12 mouse cellular contexts compared by ENCODE assay signal in the genomic region with DNA sequence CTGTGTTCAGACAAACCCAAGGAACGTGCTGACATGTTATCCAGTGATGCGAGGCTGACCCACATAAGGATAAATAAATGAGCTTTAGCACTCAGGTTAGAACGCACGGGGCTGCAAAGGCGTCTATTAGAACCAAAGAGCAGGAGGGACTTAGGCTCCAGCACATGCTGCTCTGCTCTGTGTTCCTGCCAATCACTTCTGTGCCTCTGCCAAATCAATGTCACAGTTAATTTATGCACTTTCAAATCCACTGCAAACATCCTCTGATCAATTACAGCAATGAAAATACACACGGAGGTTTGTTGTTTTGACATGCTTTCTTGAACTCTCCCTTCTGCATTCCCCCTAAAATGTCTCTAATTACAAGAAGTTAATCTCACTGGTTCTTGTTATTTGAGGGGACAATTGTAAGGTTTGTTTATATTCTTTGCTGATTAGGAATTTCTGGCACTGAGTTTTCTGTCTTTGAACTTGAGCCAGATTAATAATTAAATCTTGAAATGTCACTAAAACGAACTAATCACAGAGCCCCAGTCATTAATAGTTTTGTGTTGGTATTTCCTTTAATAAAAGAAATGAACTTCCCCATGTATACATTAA. TPM values are rescaled to one million over a fixed set of nuclear protein-coding genes. Genes with fewer than 3 reads are reported as not detected.
DNase-seq lines count a peak whose midpoint lies in the region; ATAC-seq lines count a peak whose summit lies in the region.
"Had no signal": no experiment of that assay in that cellular context is flagged by ENCODE, and none has a peak within 500 bp of the region (broad histone marks: within the 10 kb centered on the region; RNA-seq: fewer than 3 reads in every experiment).

No protein-coding gene starts in this region.

- no peaks in the 10 kb centered on the region for H3K36me3 ChIP-seq in embryonic facial prominence, embryonic 11.5 days (replicated peaks; ENCODE audit: control insufficient read depth, insufficient read depth, low read depth, low read length)
- H3K36me3 ChIP-seq in embryonic facial prominence, embryonic 10.5 days (replicated peaks) = no peaks in the 10 kb centered on the region
- no peaks in the 10 kb centered on the region for H3K36me3 ChIP-seq in lung, embryonic 15.5 days
- H3K36me3 ChIP-seq in hindbrain, embryonic 16.5 days (ENCODE audit: control insufficient read depth, insufficient read depth, low read length) = no peaks in the 10 kb centered on the region
- no peaks in the 10 kb centered on the region for H3K36me3 ChIP-seq in midbrain, embryonic 16.5 days (ENCODE audit: control insufficient read depth, insufficient read depth, low read length)
- H3K36me3 ChIP-seq: liver, embryonic 13.5 days had no signal

- no peak; the same call in 1 of the 2 replicates for ATAC-seq in embryonic facial prominence, embryonic 11.5 days (replicated peaks; ENCODE audit: insufficient number of reproducible peaks, low FRiP score, low TSS enrichment, low read depth)
- no peak for ATAC-seq in lung, embryonic 15.5 days (ENCODE audit: borderline replicate concordance, extremely low read depth, low FRiP score, low TSS enrichment)
- ATAC-seq in hindbrain, embryonic 16.5 days = peak; percentile 50; the same call in 1 of the 2 replicates
- ATAC-seq in midbrain, embryonic 16.5 days = peak; percentile 71; the same call in 1 of the 2 replicates

- H3K4me1 ChIP-seq in embryonic facial prominence, embryonic 11.5 days (ENCODE audit: control insufficient read depth, insufficient read depth, low read length) = no peaks in the 10 kb centered on the region
- peaks cover 32% of the 10 kb centered on the region for H3K4me1 ChIP-seq in embryonic facial prominence, embryonic 10.5 days
- peaks cover 50% of the 10 kb centered on the region for H3K4me1 ChIP-seq in lung, embryonic 15.5 days
- peaks cover 3% of the 10 kb centered on the region for H3K4me1 ChIP-seq in hindbrain, embryonic 16.5 days (ENCODE audit: control insufficient read depth, insufficient read depth, low read depth, low read length)
- H3K4me1 ChIP-seq in midbrain, embryonic 16.5 days (ENCODE audit: control insufficient read depth, insufficient read depth, low read length) = peaks cover 10% of the 10 kb centered on the region; the same call in 1 of the 2 replicates

- WGBS in embryonic facial prominence, embryonic 11.5 days = 30% methylated on average over 7 of the region's 7 CpGs
- 37% methylated on average over 7 of the region's 7 CpGs for WGBS in embryonic facial prominence, embryonic 10.5 days
- WGBS in lung, embryonic 15.5 days = 30% methylated on average over 7 of the region's 7 CpGs
- 21% methylated on average over 7 of the region's 7 CpGs for WGBS in hindbrain, embryonic 16.5 days
- 8% methylated on average over 7 of the region's 7 CpGs for WGBS in midbrain, embryonic 16.5 days

- no peak overlapping the region for H3K27ac ChIP-seq in embryonic facial prominence, embryonic 11.5 days (replicated peaks; ENCODE audit: low read depth, low read length)
- no peak overlapping the region for H3K27ac ChIP-seq in embryonic facial prominence, embryonic 10.5 days (replicated peaks)
- peak overlapping the region; percentile 57 for H3K27ac ChIP-seq in lung, embryonic 15.5 days
- H3K27ac ChIP-seq in hindbrain, embryonic 16.5 days (ENCODE audit: low read depth, low read length) = no peak overlapping the region
- H3K27ac ChIP-seq in midbrain, embryonic 16.5 days (ENCODE audit: low read length) = no peak overlapping the region
- H3K27ac ChIP-seq: liver, embryonic 13.5 days had no signal

- no peak overlapping the region for H3K9ac ChIP-seq in embryonic facial prominence, embryonic 11.5 days (replicated peaks; ENCODE audit: low read length)
- H3K9ac ChIP-seq in lung, embryonic 15.5 days = no peak overlapping the region
- no peak overlapping the region for H3K9ac ChIP-seq in hindbrain, embryonic 16.5 days (ENCODE audit: low read depth, low read length)
- H3K9ac ChIP-seq in midbrain, embryonic 16.5 days (ENCODE audit: low read depth, low read length) = no peak overlapping the region
- H3K9ac ChIP-seq: liver, embryonic 13.5 days had no signal

- H3K9me3 ChIP-seq in embryonic facial prominence, embryonic 11.5 days (replicated peaks; ENCODE audit: control insufficient read depth, low read length) = no peaks in the 10 kb centered on the region
- H3K9me3 ChIP-seq in embryonic facial prominence, embryonic 10.5 days = no peaks in the 10 kb centered on the region
- no peaks in the 10 kb centered on the region for H3K9me3 ChIP-seq in lung, embryonic 15.5 days
- no peaks in the 10 kb centered on the region for H3K9me3 ChIP-seq in hindbrain, embryonic 16.5 days (ENCODE audit: control insufficient read depth, low read length)
- H3K9me3 ChIP-seq in midbrain, embryonic 16.5 days (replicated peaks; ENCODE audit: control insufficient read depth, low read length, poor library complexity, severe bottlenecking) = no peaks in the 10 kb centered on the region
- H3K9me3 ChIP-seq: liver, embryonic 13.5 days had no signal

- DNase-seq in embryonic facial prominence, embryonic 11.5 days (ENCODE audit: low spot score) = peak; percentile 18
- DNase-seq in embryonic facial prominence, embryonic 10.5 days (ENCODE audit: low spot score) = no peak
- no peak for DNase-seq in lung, postnatal 25 days (ENCODE audit: low spot score)
- no peak for DNase-seq in thymus, postnatal 0 days (ENCODE audit: low spot score)
- DNase-seq in urinary bladder, postnatal 14 days (ENCODE audit: low spot score) = no peak
- DNase-seq: adrenal gland, adult 8-10 months; cerebellum, adult 18-20 months; gastrocnemius, postnatal 14 days; liver, embryonic 13.5 days had no signal

- no peak overlapping the region for H3K4me3 ChIP-seq in embryonic facial prominence, embryonic 11.5 days (ENCODE audit: low read depth, low read length)
- H3K4me3 ChIP-seq in embryonic facial prominence, embryonic 10.5 days = no peak overlapping the region
- H3K4me3 ChIP-seq in lung, embryonic 15.5 days = no peak overlapping the region
- H3K4me3 ChIP-seq in hindbrain, embryonic 16.5 days (ENCODE audit: low read length) = no peak overlapping the region
- no peak overlapping the region for H3K4me3 ChIP-seq in midbrain, embryonic 16.5 days (ENCODE audit: low read depth, low read length)
- H3K4me3 ChIP-seq: liver, embryonic 13.5 days had no signal

- H3K27me3 ChIP-seq in embryonic facial prominence, embryonic 11.5 days (ENCODE audit: control insufficient read depth, insufficient read depth, low read length) = no peaks in the 10 kb centered on the region
- H3K27me3 ChIP-seq in embryonic facial prominence, embryonic 10.5 days (replicated peaks; ENCODE audit: low read depth, poor library complexity, severe bottlenecking) = no peaks in the 10 kb centered on the region
- no peaks in the 10 kb centered on the region for H3K27me3 ChIP-seq in lung, embryonic 15.5 days
- no peaks in the 10 kb centered on the region for H3K27me3 ChIP-seq in hindbrain, embryonic 16.5 days (replicated peaks; ENCODE audit: control insufficient read depth, insufficient read depth, low read length)
- no peaks in the 10 kb centered on the region for H3K27me3 ChIP-seq in midbrain, embryonic 16.5 days (ENCODE audit: control insufficient read depth, insufficient read depth, low read depth, low read length)
- H3K27me3 ChIP-seq: liver, embryonic 13.5 days had no signal

- H3K4me2 ChIP-seq in embryonic facial prominence, embryonic 11.5 days (ENCODE audit: low read depth, low read length) = no peak overlapping the region
- no peak overlapping the region for H3K4me2 ChIP-seq in lung, embryonic 15.5 days
- no peak overlapping the region for H3K4me2 ChIP-seq in hindbrain, embryonic 16.5 days (ENCODE audit: low read length)
- H3K4me2 ChIP-seq in midbrain, embryonic 16.5 days (ENCODE audit: low read length) = no peak overlapping the region
- H3K4me2 ChIP-seq: liver, embryonic 13.5 days had no signal

RNA-seq across cellular contexts. Expression of a gene that starts 16.1 kb away (rescaled TPM):
- polyA plus RNA-seq in embryonic facial prominence, embryonic 11.5 days (2014; fragmentation: Nextera tagmentation; extraction: Ambion mirVana) = 66.3 and 71.4 TPM in 2 replicates
- 51.6 and 55.2 TPM in 2 replicates for polyA plus RNA-seq in embryonic facial prominence, embryonic 10.5 days (2016; fragmentation: Nextera tagmentation; extraction: Ambion mirVana)
- 68.8 and 69.7 TPM in 2 replicates for polyA plus RNA-seq in lung, embryonic 15.5 days (2015; fragmentation: Nextera tagmentation; extraction: Ambion mirVana)
- polyA plus RNA-seq in hindbrain, embryonic 16.5 days (2015; fragmentation: Nextera tagmentation; extraction: Ambion mirVana) = 35.6 and 39.3 TPM in 2 replicates
- 32.3 and 32.5 TPM in 2 replicates for polyA plus RNA-seq in midbrain, embryonic 16.5 days (2015; fragmentation: Nextera tagmentation; extraction: Ambion mirVana)
- polyA plus RNA-seq in thymus, postnatal 0 days (2015; fragmentation: Nextera tagmentation; extraction: Ambion mirVana) = 83.0 and 83.4 TPM in 2 replicates

Comparison
In these comparisons a context has a peak if more than half of its experiments do, and no peak if none do; other contexts are left out.
1. ATAC-seq: peak in hindbrain, embryonic 16.5 days (single experiment) and midbrain, embryonic 16.5 days (single experiment); none in embryonic facial prominence, embryonic 11.5 days (single experiment) and lung, embryonic 15.5 days (single experiment).